Mouse (Mus musculus): ENCODE data around the gene Olfr957.

DNA sequence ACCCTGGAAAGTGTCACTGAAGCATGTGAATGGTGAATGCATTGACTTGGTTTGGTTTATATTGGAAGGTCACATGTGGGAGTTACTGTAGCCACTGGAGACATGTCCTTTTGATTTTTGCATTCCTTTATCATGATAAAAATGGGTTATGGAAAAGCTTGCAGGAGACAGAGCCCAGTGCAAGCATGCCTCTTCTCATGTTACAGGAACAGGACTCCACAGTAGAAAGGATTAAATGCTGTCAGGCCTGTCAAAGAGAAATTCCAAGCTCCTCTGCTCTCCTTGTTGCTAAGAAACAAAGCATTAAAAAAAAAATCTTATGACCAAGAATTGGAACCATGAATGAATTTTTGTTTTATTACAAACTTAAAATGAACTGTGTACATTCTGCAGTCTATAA lies 3.0 kb upstream of the Olfr957 start:
- TF ChIP-seq CTCF (IDR thresholded peaks at IDR 0.05 in 2 of 3, conservative IDR thresholded peaks at IDR 0.05 in 1 of 3; ENCODE audit: control insufficient read depth in 1 of 3, insufficient read depth in 1 of 3, low read depth in 2 of 3, low read length in 3 of 3, poor library complexity in 1 of 3, severe bottlenecking in 1 of 3) (no peak), BHLHE40 (IDR thresholded peaks at IDR 0.05; ENCODE audit: borderline replicate concordance, low read depth, low read length) (no peak), MAZ (IDR thresholded peaks at IDR 0.05; ENCODE audit: low read depth, low read length) (no peak), MAX (IDR thresholded peaks at IDR 0.05; ENCODE audit: low read length) (no peak), EP300 (IDR thresholded peaks at IDR 0.05; ENCODE audit: low read depth in 1 of 2, low read length in 2 of 2) (no peak), MAFK (IDR thresholded peaks at IDR 0.05; ENCODE audit: borderline replicate concordance, low read depth, low read length) (no peak)

All from MEL (cell line).